Mouse (Mus musculus): ENCODE measurements at regions not wholly inside any gene's neighbourhood (a gene's known extent, or its start where the extent isn't known, plus 50 kb on each side); places are given as distances from the start of the nearest gene placed in this dataset.

- Histone ChIP-seq H3K9me3 (ENCODE audit: control insufficient read depth, low read length) (no peaks in the 10 kb centered on the region), H3K36me3 (ENCODE audit: control insufficient read depth, insufficient read depth, low read length) (no peaks in the 10 kb centered on the region), H3K4me1 (ENCODE audit: control insufficient read depth, insufficient read depth, low read length) (no peaks in the 10 kb centered on the region), H3K27me3 (ENCODE audit: control insufficient read depth, insufficient read depth, low read length) (no peaks in the 10 kb centered on the region), H3K4me3 (ENCODE audit: low read depth, low read length) (no peak overlapping the region), H3K9ac (ENCODE audit: low read length) (no peak overlapping the region), H3K4me2 (no peak overlapping the region), H3K27ac (ENCODE audit: low read depth, low read length) (no peak overlapping the region)
- ATAC-seq (ENCODE audit: low FRiP score) (no peak), DNase-seq (ENCODE audit: low spot score, missing footprints) (no peak)
- WGBS, result 79% methylated on average over 3 of the region's 3 CpGs
Observed at GRCm38 (mm10) chr3:139867499-139867898, 662.0 kb downstream of the Stpg2 start.

GRCm38 (mm10) chr3:139869779-139870178 lies 664.3 kb downstream of the Stpg2 start:
- H3K4me1 ChIP-seq (ENCODE audit: control insufficient read depth, insufficient read depth, low read length), result no peaks in the 10 kb centered on the region
- no peaks in the 10 kb centered on the region for H3K36me3 ChIP-seq (ENCODE audit: control insufficient read depth, insufficient read depth, low read length)
- H3K27ac ChIP-seq (ENCODE audit: low read depth, low read length), result no peak overlapping the region
- no peaks in the 10 kb centered on the region for H3K9me3 ChIP-seq (ENCODE audit: control insufficient read depth, low read length)
- no peak for ATAC-seq (ENCODE audit: low FRiP score)
- H3K4me3 ChIP-seq (ENCODE audit: low read depth, low read length), result no peak overlapping the region
- no peak overlapping the region for H3K4me2 ChIP-seq
- no peak for DNase-seq (ENCODE audit: low spot score, missing footprints)
- 95% methylated on average over 3 of the region's 3 CpGs for WGBS
- H3K9ac ChIP-seq (ENCODE audit: low read length), result no peak overlapping the region
- no peaks in the 10 kb centered on the region for H3K27me3 ChIP-seq (ENCODE audit: control insufficient read depth, insufficient read depth, low read length)

- DNase-seq (ENCODE audit: low spot score, missing footprints) (peak; percentile 88), ATAC-seq (ENCODE audit: low FRiP score) (peak; percentile 89)
- peak overlapping the region; percentile 9; the same call in 1 of the 2 replicates for H3K4me2 ChIP-seq
- no peak overlapping the region for H3K27ac ChIP-seq (ENCODE audit: low read depth, low read length)
- 42% methylated on average over 14 of the region's 14 CpGs for WGBS
- no peaks in the 10 kb centered on the region for H3K9me3 ChIP-seq (ENCODE audit: control insufficient read depth, low read length)
- peaks cover 3% of the 10 kb centered on the region; the same call in 1 of the 2 replicates for H3K4me1 ChIP-seq (ENCODE audit: control insufficient read depth, insufficient read depth, low read length)
- H3K4me3 ChIP-seq (ENCODE audit: low read depth, low read length), result no peak overlapping the region
- H3K9ac ChIP-seq (ENCODE audit: low read length), result no peak overlapping the region
- no peaks in the 10 kb centered on the region for H3K36me3 ChIP-seq (ENCODE audit: control insufficient read depth, insufficient read depth, low read length)
- no peaks in the 10 kb centered on the region for H3K27me3 ChIP-seq (ENCODE audit: control insufficient read depth, insufficient read depth, low read length)
Observed at GRCm38 (mm10) chr3:139885942-139886860, 680.7 kb downstream of the Stpg2 start.

- Histone ChIP-seq H3K4me3 (ENCODE audit: low read depth, low read length) (no peak overlapping the region), H3K4me2 (no peak overlapping the region), H3K4me1 (ENCODE audit: control insufficient read depth, insufficient read depth, low read length) (peaks cover 3% of the 10 kb centered on the region; the same call in 1 of the 2 replicates), H3K27me3 (ENCODE audit: control insufficient read depth, insufficient read depth, low read length) (no peaks in the 10 kb centered on the region), H3K9ac (ENCODE audit: low read length) (no peak overlapping the region), H3K27ac (ENCODE audit: low read depth, low read length) (no peak overlapping the region), H3K9me3 (ENCODE audit: control insufficient read depth, low read length) (no peaks in the 10 kb centered on the region), H3K36me3 (ENCODE audit: control insufficient read depth, insufficient read depth, low read length) (no peaks in the 10 kb centered on the region)
- ATAC-seq (ENCODE audit: low FRiP score), result no peak
- no peak for DNase-seq (ENCODE audit: low spot score, missing footprints)
- 87% methylated on average over 5 of the region's 5 CpGs for WGBS
Observed at GRCm38 (mm10) chr3:139887265-139887664, 681.8 kb downstream of the Stpg2 start.

GRCm38 (mm10) chr3:139888537-139888936 lies 683.0 kb downstream of the Stpg2 start:
- H3K27ac ChIP-seq (ENCODE audit: low read depth, low read length), result no peak overlapping the region
- 83% methylated on average over 1 of the region's 1 CpGs for WGBS
- H3K4me2 ChIP-seq, result no peak overlapping the region
- no peaks in the 10 kb centered on the region for H3K36me3 ChIP-seq (ENCODE audit: control insufficient read depth, insufficient read depth, low read length)
- peaks cover 3% of the 10 kb centered on the region; the same call in 1 of the 2 replicates for H3K4me1 ChIP-seq (ENCODE audit: control insufficient read depth, insufficient read depth, low read length)
- no peak overlapping the region for H3K9ac ChIP-seq (ENCODE audit: low read length)
- no peak overlapping the region for H3K4me3 ChIP-seq (ENCODE audit: low read depth, low read length)
- no peaks in the 10 kb centered on the region for H3K9me3 ChIP-seq (ENCODE audit: control insufficient read depth, low read length)
- no peaks in the 10 kb centered on the region for H3K27me3 ChIP-seq (ENCODE audit: control insufficient read depth, insufficient read depth, low read length)
- ATAC-seq (ENCODE audit: low FRiP score) (no peak), DNase-seq (ENCODE audit: low spot score, missing footprints) (no peak)

- Histone ChIP-seq H3K27me3 (ENCODE audit: control insufficient read depth, insufficient read depth, low read length) (no peaks in the 10 kb centered on the region), H3K4me3 (ENCODE audit: low read depth, low read length) (no peak overlapping the region), H3K4me1 (ENCODE audit: control insufficient read depth, insufficient read depth, low read length) (peaks cover 3% of the 10 kb centered on the region; the same call in 1 of the 2 replicates), H3K4me2 (no peak overlapping the region), H3K36me3 (ENCODE audit: control insufficient read depth, insufficient read depth, low read length) (no peaks in the 10 kb centered on the region), H3K27ac (ENCODE audit: low read depth, low read length) (no peak overlapping the region), H3K9me3 (ENCODE audit: control insufficient read depth, low read length) (no peaks in the 10 kb centered on the region), H3K9ac (ENCODE audit: low read length) (no peak overlapping the region)
- WGBS, result 84% methylated on average over 2 of the region's 2 CpGs
- peak; percentile 66 for DNase-seq (ENCODE audit: low spot score, missing footprints)
- no peak for ATAC-seq (ENCODE audit: low FRiP score)
Observed at GRCm38 (mm10) chr3:139890186-139890585, 684.7 kb downstream of the Stpg2 start.

GRCm38 (mm10) chr3:139897894-139898293 lies 692.4 kb downstream of the Stpg2 start:
- Histone ChIP-seq H3K27ac (ENCODE audit: low read depth, low read length) (no peak overlapping the region), H3K9me3 (ENCODE audit: control insufficient read depth, low read length) (no peaks in the 10 kb centered on the region), H3K4me3 (ENCODE audit: low read depth, low read length) (no peak overlapping the region), H3K9ac (ENCODE audit: low read length) (no peak overlapping the region), H3K36me3 (ENCODE audit: control insufficient read depth, insufficient read depth, low read length) (no peaks in the 10 kb centered on the region), H3K4me2 (no peak overlapping the region), H3K4me1 (ENCODE audit: control insufficient read depth, insufficient read depth, low read length) (no peaks in the 10 kb centered on the region), H3K27me3 (ENCODE audit: control insufficient read depth, insufficient read depth, low read length) (no peaks in the 10 kb centered on the region)
- DNase-seq (ENCODE audit: low spot score, missing footprints), result peak; percentile 45
- WGBS, result 84% methylated on average over 5 of the region's 5 CpGs
- ATAC-seq (ENCODE audit: low FRiP score), result no peak

- no peak overlapping the region for H3K4me3 ChIP-seq (ENCODE audit: low read depth, low read length)
- H3K27ac ChIP-seq (ENCODE audit: low read depth, low read length), result no peak overlapping the region
- WGBS, result 31% methylated on average over 5 of the region's 5 CpGs
- DNase-seq (ENCODE audit: low spot score, missing footprints) (peak; percentile 82), ATAC-seq (ENCODE audit: low FRiP score) (peak; percentile 57; the same call in 1 of the 2 replicates)
- H3K27me3 ChIP-seq (ENCODE audit: control insufficient read depth, insufficient read depth, low read length), result no peaks in the 10 kb centered on the region
- no peak overlapping the region for H3K9ac ChIP-seq (ENCODE audit: low read length)
- H3K9me3 ChIP-seq (ENCODE audit: control insufficient read depth, low read length), result no peaks in the 10 kb centered on the region
- H3K36me3 ChIP-seq (ENCODE audit: control insufficient read depth, insufficient read depth, low read length), result no peaks in the 10 kb centered on the region
- no peaks in the 10 kb centered on the region for H3K4me1 ChIP-seq (ENCODE audit: control insufficient read depth, insufficient read depth, low read length)
- H3K4me2 ChIP-seq, result no peak overlapping the region
Observed at GRCm38 (mm10) chr3:139899213-139899612, 693.7 kb downstream of the Stpg2 start.

GRCm38 (mm10) chr3:139913639-139914330 lies 708.3 kb downstream of the Stpg2 start:
- peak; percentile 58; the same call in 1 of the 2 replicates for ATAC-seq (ENCODE audit: low FRiP score)

More at GRCm38 (mm10) chr3:139913639-139914330, 708.3 kb downstream of the Stpg2 start:
- Histone ChIP-seq H3K27me3 (ENCODE audit: control insufficient read depth, insufficient read depth, low read length) (no peaks in the 10 kb centered on the region), H3K9ac (ENCODE audit: low read length) (no peak overlapping the region), H3K4me3 (ENCODE audit: low read depth, low read length) (no peak overlapping the region), H3K4me2 (no peak overlapping the region), H3K4me1 (ENCODE audit: control insufficient read depth, insufficient read depth, low read length) (no peaks in the 10 kb centered on the region), H3K9me3 (ENCODE audit: control insufficient read depth, low read length) (no peaks in the 10 kb centered on the region), H3K27ac (ENCODE audit: low read depth, low read length) (no peak overlapping the region), H3K36me3 (ENCODE audit: control insufficient read depth, insufficient read depth, low read length) (no peaks in the 10 kb centered on the region)
- 78% methylated on average over 2 of the region's 2 CpGs for WGBS
- DNase-seq (ENCODE audit: low spot score, missing footprints), result peak; percentile 10
